Mouse (Mus musculus) liver, embryonic 14 days (tissue): ENCODE measurements around the gene Gm11437. TPM values are rescaled to one million over a fixed set of nuclear protein-coding genes. Genes with fewer than 3 reads are reported as not detected.

Experiments
- polyA plus RNA-seq: library from polyadenylated mRNA; depleted of rRNA; stranded (reverse); fragments of >200 nt; gene quantifications from 2 replicates; pipeline ENCODE4 v1.2.3, GENCODE M21; 2012; rRNA removed

The Gm11437 gene
- not detected in 2 replicates for polyA plus RNA-seq

DNA sequence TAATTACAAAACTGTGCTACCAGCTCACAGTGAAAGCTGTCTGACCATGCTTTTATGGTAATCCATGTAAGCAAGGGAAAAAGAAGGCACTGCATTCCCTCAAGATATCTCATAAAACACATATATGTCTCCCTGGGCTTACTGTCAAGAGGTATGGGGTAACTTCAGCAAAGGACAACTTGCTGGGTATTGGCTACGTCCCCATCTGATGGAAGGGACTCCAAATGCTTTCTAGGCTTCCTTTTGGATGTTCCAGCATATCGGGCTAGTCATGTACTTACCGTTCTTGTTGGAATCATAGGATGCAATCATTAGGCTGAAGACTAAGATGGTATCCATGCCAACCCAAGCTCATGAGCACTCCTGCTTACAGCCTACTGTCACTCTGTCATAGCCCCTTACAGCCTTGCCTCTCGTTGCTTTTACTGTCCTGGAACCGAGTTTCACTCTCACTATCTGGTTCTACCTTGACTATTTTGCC lies at the start of gene Gm11437:
TSS of gene Gm11437 (minus strand) at position 431 of the 481 bp plus-strand sequence.

DNA sequence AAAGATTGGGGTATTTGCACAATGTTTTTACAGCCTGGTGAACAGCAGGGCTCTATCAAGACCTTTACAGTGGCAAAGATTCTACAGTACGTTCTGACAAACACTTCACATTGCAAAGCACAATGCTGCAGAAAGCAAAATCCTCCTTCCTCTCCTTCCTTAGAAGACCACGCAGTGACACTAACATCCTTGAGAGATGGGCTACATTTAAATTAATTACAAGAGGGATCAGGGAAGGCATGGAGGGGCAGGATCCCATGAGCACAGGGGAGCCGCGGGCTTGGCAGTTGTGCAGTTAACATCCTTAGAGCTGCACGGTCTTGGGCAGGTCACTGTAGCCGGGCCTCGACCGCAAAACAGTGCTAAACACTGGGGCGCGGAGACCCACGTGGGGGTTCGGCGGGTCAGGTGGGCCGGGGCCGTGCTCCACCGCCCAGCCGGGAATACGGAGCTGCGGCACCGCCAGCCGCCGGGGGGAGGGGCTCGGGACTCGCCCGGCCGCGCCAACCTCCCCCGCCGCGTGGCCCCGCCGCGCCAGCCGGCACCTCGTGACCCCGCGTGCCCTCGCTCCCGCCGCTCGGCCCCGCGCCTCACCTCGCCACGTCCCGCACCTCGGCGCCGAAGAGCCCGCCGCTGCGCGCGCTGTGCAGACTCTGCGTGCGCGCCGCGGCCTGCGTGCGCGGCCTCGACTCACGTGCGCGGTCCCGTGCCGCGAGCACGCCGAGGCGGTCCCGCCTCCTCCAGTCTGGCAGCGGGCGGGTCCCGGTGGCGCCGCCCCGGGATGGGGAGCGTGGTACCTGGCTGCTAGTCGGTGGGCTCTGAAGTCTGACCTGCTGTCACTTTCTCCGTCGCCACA lies 38.1 kb downstream of the Gm11437 start, which contains the start of the genes Tada2a and Acaca:
TSS of gene Tada2a (minus strand) at position 658 of the 856 bp plus-strand sequence.
TSS of gene Acaca (plus strand) at position 730 of the 856 bp plus-strand sequence.

Other genes with a start within 250 kb of the Gm11437 start
- gene Ddx52, start 225.4 kb downstream of the Gm11437 start, polyA plus RNA-seq, result 8.8 and 10.2 TPM in 2 replicates
- gene Synrg, start 203.0 kb downstream of the Gm11437 start, polyA plus RNA-seq, result 3.7 and 4.1 TPM in 2 replicates
- 0.55 and 0.69 TPM in 2 replicates for gene Dusp14, start 98.2 kb downstream of the Gm11437 start, polyA plus RNA-seq
- 11.2 and 11.3 TPM in 2 replicates for gene Tada2a, start 37.9 kb downstream of the Gm11437 start, polyA plus RNA-seq
- gene Acaca, start 37.8 kb downstream of the Gm11437 start, polyA plus RNA-seq, result 4.3 and 5.0 TPM in 2 replicates